Mouse (Mus musculus): ENCODE measurements around the gene Jaml.

DNA sequence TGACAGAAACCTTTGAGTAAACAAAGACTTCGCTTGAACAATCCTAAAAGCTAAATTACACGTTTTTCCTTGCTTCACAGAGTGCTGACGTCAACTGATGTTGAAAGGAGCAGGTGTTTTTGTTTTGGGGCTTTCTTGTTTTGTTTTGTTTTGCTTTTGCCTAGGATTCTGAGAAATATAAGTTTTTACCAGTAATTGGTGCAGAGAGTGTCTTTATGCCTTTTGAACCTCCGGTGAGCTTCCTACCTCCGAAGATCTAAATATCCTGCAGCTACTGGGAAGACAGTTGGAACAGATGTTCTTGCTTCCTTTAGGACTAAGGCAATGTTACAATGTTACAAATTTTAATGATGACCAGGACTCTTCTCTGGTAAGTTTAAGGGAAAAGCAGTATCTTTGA is 39.5 kb upstream of the Jaml start, which contains the start of gene Mpzl2:
- TF ChIP-seq FOSL1 (IDR thresholded peaks at IDR 0.05; ENCODE audit: insufficient read depth, low read length, poor library complexity, severe bottlenecking) (no peak), MAX (IDR thresholded peaks at IDR 0.05) (no peak), CTCF (IDR thresholded peaks at IDR 0.05; ENCODE audit: control insufficient read depth, insufficient read depth, insufficient read length) (no peak), MYOG (IDR thresholded peaks at IDR 0.05; ENCODE audit: control insufficient read depth, extremely low read depth, insufficient read length) (no peak), USF1 (IDR thresholded peaks at IDR 0.05; ENCODE audit: low read depth) (no peak)

All from C2C12 (cell line).